Mouse (Mus musculus) ES-Bruce4 (cell line): ENCODE data around the gene Kctd2. TPM values are rescaled to one million over a fixed set of nuclear protein-coding genes. Genes with fewer than 3 reads are reported as not detected.
"Not testable (repeated sequence)": the region's sequence is repeated elsewhere in the genome, so short reads cannot be mapped to it uniquely, and the experiment has no call there.

Source experiments
- H3K27ac ChIP-seq: 2 replicates; pipeline ENCODE4 v1.5.1; 2012; ENCODE audit warnings: low read length, inconsistent platforms; ENCODE audit not compliant: insufficient read depth
- H3K27me3 ChIP-seq: 2 replicates; pipeline ENCODE4 v1.6.1; 2012; ENCODE audit warnings: mild to moderate bottlenecking, low read length, inconsistent platforms; ENCODE audit not compliant: control insufficient read depth, poor library complexity, insufficient read depth, severe bottlenecking
- H3K36me3 ChIP-seq: 2 replicates; pipeline ENCODE4 v1.6.1; 2012; ENCODE audit warnings: inconsistent platforms, mild to moderate bottlenecking, low read length, moderate library complexity; ENCODE audit not compliant: control insufficient read depth, poor library complexity, insufficient read depth, severe bottlenecking
- H3K4me1 ChIP-seq: one replicate; pipeline ENCODE4 v1.8.1; 2011; ENCODE audit warnings: low read length; ENCODE audit not compliant: control insufficient read depth, insufficient read depth
- H3K4me3 ChIP-seq: 2 replicates; pipeline ENCODE4 v1.5.1; 2011; ENCODE audit warnings: low read depth, mild to moderate bottlenecking, low read length
- H3K9ac ChIP-seq: 2 replicates; pipeline ENCODE4 v1.6.1; 2012; ENCODE audit warnings: low read depth, mild to moderate bottlenecking, inconsistent platforms; ENCODE audit not compliant: poor library complexity, severe bottlenecking
- H3K9me3 ChIP-seq: replicated peaks from 2 replicates; pipeline ENCODE4 v1.6.1; 2012; ENCODE audit warnings: mild to moderate bottlenecking, low read length, inconsistent platforms; ENCODE audit not compliant: control insufficient read depth, poor library complexity, insufficient read depth, severe bottlenecking
- CTCF ChIP-seq: IDR thresholded peaks from one replicate; pipeline ENCODE4 v1.8.1; 2011; ENCODE audit warnings: low read depth, low read length
- EP300 ChIP-seq: IDR thresholded peaks from 2 replicates; pipeline ENCODE4 v1.6.1; 2011; ENCODE audit warnings: low read depth, low read length; ENCODE audit not compliant: insufficient read depth
- POLR2A ChIP-seq: IDR thresholded peaks from one replicate; pipeline ENCODE4 v1.8.1; 2011; ENCODE audit warnings: low read length; ENCODE audit not compliant: insufficient read depth
- polyA plus RNA-seq: library from polyadenylated mRNA; stranded (reverse); fragments of >200 nt; gene quantifications from 2 replicates; pipeline ENCODE4 v1.2.4, GENCODE M21; 2011; ENCODE audit warnings: low read depth; ENCODE audit not compliant: missing spikeins, insufficient read depth, insufficient read length

Gene Kctd2
- polyA plus RNA-seq, 1 experiment: 26.4 TPM

DNA sequence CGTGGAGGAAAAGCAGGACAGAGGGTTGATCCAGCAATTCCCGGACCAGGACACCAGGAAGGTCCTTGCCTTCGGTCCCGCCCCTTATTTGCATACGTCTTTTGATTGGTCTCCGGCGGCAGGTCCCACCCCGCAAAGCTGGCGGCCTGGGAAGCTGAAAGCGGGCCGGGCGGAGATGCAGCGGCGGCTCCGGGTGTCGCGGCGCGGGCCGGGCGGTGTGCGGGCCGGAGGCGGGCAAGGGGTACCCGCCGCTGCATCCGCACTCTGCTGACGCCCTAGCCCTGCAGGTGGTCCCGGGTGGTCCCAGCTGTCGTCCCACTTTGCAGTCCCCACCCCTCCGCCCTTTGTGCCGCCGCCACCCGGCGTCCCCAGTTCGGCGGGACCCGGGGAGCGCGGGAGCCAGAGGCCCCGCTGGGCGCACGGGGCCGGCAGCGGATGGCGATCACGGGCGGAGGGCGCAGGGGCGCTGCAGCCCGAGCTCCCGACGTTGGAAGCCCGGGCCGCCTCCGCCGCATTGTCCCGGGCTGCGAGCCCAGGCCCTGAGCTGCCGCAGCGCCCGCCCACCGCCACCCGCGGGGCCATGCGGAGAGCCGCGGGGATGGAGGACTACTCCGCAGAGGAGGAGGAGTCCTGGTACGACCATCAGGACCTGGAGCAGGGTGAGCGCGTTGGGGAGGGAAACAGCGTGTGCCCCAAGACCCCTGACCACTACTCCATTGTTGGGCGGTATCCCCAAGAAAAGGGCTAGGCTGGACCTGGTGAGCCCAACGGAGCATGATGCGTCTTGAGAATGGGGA, 38.0 kb upstream of the Kctd2 start, which contains the start of gene Cdr2l:
Gene Cdr2l, plus strand, starts transcription at position 174 of the 797 bp plus-strand sequence.
- TF ChIP-seq EP300: no peak
- no peak for TF ChIP-seq CTCF
- no peak for TF ChIP-seq POLR2A
- peak within 1 kb of the TSS; percentile 10; the same call in 1 of the 2 replicates for H3K27ac ChIP-seq
- H3K27me3 ChIP-seq: no peaks in the 10 kb centered on the region
- peaks cover 7% of the 10 kb centered on the region for H3K4me1 ChIP-seq
- H3K9ac ChIP-seq: peak within 1 kb of the TSS; percentile 87
- no peaks in the 10 kb centered on the region for H3K9me3 ChIP-seq
- peak within 1 kb of the TSS; percentile 96 for H3K4me3 ChIP-seq
- no peaks in the 10 kb centered on the region for H3K36me3 ChIP-seq

DNA sequence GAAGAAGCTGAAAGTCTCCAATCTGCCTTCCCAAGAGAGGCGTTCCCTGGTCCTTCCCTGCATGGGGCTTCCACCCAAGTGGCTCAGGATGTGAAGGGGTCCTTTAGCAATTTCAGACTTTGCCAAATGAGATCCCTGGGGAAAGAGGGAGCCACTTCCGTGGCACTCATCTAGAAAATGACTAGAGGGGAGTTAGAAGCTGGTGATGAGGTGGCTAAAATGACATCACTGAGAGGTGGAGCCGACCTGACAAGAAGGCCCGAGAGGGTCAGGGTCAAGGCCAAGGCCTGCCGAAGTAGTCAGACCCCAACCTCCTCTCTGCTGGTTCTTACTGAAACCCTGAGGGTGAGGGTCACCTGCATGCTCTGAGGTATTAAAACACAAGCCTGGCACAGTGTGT, 37.0 kb upstream of the Kctd2 start:
- Histone ChIP-seq H3K27ac (no peak overlapping the region), H3K4me3 (peak overlapping the region; percentile 96), H3K9me3 (no peaks in the 10 kb centered on the region), H3K9ac (peak overlapping the region; percentile 87; the same call in 1 of the 2 replicates), H3K27me3 (no peaks in the 10 kb centered on the region), H3K4me1 (peaks cover 7% of the 10 kb centered on the region), H3K36me3 (no peaks in the 10 kb centered on the region)
- TF ChIP-seq CTCF: no peak
- TF ChIP-seq POLR2A: no peak
- TF ChIP-seq EP300: no peak

DNA sequence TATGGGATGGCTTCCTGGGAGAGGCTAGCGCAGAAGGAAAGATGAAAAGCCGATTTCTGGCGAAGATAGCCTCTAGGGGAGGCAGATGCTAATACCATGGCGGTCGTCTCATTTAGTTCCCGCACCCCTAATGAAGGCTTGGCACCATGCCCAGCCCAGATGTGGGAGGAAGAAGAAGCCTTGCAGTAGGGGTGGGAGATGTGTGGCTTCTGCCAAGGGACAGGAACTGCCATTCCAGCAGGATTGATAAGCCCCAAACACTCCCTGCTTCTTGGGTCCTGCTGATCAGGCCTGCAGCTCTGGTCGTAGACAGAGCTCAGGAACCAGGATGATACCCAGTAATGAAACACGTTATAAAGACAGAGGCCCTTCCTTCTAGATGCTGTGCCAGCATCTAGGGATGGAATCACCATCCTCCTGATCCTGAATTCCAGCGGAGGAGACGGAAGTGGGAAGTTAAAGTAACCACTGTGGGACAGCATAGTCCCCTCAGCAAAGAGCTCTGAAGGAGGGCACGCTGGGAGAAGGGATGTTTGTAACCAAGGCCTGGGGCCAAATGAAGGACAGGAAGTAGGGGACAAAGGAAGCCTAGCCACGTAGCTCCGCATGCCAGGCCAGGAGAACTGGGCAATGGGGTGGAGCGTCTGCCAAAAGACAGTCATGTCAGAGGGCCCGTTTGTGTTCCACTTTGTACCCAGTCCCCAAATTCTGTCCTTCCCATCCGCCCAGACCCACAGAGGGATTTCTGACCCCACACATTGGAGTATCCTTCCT, 36.0 kb upstream of the Kctd2 start:
- H3K4me1 ChIP-seq: peaks cover 7% of the 10 kb centered on the region
- no peak overlapping the region for H3K4me3 ChIP-seq

DNA sequence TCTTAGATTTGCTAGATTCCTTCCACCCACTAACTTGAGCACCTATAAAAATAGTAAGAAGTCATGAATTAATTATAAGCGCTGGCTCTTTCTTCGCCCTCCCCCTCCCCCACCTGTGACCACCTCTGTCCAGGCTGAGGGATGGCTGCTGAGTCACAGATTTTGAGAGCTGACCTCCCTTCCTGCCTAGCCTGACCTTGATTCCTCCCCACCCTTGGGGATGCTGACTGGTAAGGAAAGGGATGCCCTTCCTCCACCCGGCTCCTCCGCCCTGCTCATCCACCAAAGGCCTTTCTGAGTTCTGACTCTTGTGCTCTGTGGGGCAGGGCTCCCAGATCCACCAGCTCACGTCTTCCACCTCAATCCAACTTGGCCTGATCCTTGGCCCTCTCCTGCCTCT, 35.3 kb upstream of the Kctd2 start:
- peaks cover 7% of the 10 kb centered on the region for H3K4me1 ChIP-seq
- H3K9ac ChIP-seq: no peak overlapping the region
- H3K27ac ChIP-seq: no peak overlapping the region
- no peaks in the 10 kb centered on the region for H3K36me3 ChIP-seq
- no peaks in the 10 kb centered on the region for H3K27me3 ChIP-seq
- H3K9me3 ChIP-seq: no peaks in the 10 kb centered on the region
- no peak overlapping the region for H3K4me3 ChIP-seq
- TF ChIP-seq POLR2A (no peak), EP300 (no peak), CTCF (no peak)

More for the DNA sequence above, 36.0 kb upstream of the Kctd2 start:
- TF ChIP-seq EP300 (no peak), POLR2A (no peak), CTCF (no peak)
- Histone ChIP-seq H3K9ac (no peak overlapping the region), H3K9me3 (no peaks in the 10 kb centered on the region), H3K27ac (no peak overlapping the region), H3K27me3 (no peaks in the 10 kb centered on the region), H3K36me3 (no peaks in the 10 kb centered on the region)

DNA sequence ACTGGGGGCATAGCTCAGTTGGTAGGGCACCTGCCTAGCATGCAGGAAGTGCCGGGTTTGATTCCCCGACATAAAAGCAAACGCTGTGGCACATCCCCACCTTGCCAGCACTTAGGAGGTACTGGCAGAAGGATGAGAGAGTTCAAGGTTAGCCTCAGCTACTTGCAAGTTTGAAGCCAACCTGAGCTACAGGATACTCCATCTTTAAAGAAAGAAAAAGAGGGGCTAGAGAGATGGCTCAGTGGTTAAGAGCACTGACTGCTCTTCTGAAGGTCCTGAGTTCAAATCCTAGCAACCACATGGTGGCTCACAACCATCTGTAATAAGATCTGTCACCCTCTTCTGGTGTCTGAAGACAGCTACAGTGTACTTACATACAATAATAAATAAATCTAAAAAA, 33.1 kb upstream of the Kctd2 start:
- H3K9me3 ChIP-seq: not testable (repeated sequence)

DNA sequence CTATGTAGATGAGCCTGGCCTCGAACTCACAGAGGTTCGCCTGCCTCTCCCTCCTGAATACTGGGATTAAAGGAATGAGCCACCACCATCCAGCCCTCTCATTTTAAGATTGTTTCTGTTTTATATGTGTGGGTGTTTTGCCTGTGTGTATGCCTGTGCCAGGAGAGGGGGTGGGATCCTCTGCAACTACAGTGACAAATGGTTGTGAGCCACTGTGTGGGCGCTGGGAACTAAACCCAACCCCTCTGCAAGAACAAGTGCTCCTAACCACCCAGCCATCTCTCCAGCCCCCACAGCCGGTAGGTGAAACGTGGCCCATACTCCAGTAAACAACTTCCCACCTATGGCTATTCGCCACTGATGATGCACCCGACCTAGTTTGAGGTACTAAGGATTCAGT, 28.6 kb upstream of the Kctd2 start:
- peaks cover 3% of the 10 kb centered on the region for H3K4me1 ChIP-seq
- H3K4me3 ChIP-seq: no peak overlapping the region
- H3K27ac ChIP-seq: no peak overlapping the region
- H3K36me3 ChIP-seq: no peaks in the 10 kb centered on the region
- no peaks in the 10 kb centered on the region for H3K9me3 ChIP-seq
- no peak for TF ChIP-seq CTCF
- no peak overlapping the region for H3K9ac ChIP-seq
- H3K27me3 ChIP-seq: no peaks in the 10 kb centered on the region

More for the DNA sequence above, 33.1 kb upstream of the Kctd2 start:
- not testable (repeated sequence) for H3K4me3 ChIP-seq, H3K4me1 ChIP-seq, H3K27ac ChIP-seq, H3K36me3 ChIP-seq, H3K27me3 ChIP-seq, H3K9ac ChIP-seq
